Mouse (Mus musculus): ENCODE measurements around the gene Dnase1l3. TPM values are rescaled to one million over a fixed set of nuclear protein-coding genes. Genes with fewer than 3 reads are reported as not detected.

Gene Dnase1l3
- polyA plus RNA-seq, 1 experiment from 2014 or later, result not detected

- 90% methylated on average over 5 of the region's 5 CpGs for WGBS
Observed at GRCm38 (mm10) chr14:7961714-7962113, 32.7 kb downstream of the Dnase1l3 start.

DNA sequence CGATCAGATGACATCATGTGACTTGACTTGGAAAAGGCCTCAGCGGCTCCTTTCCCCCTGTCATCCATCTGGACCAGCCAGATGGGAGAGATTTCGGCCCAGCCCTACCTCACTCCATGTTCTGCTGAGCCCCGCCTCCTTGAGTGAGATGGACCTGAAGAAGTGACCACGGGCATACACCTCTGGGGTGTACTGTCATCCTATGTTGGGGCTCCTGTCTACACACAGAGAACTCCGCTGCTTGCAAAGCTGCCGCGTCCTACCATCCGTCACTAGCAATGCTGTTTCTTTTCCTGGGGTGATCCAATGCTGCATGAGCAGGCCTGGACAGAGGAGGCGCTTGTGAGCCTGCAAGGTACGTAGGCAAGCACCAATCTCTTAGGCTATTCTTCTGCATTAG lies 33.8 kb downstream of the Dnase1l3 start:
- DNase-seq (ENCODE audit: low spot score), result peak; percentile 23
- Histone ChIP-seq H3K4me1 (peaks cover 12% of the 10 kb centered on the region), H3K36me3 (no peaks in the 10 kb centered on the region), H3K4me3 (no peak overlapping the region), H3K9me3 (replicated peaks) (no peaks in the 10 kb centered on the region), H3K27ac (replicated peaks) (no peak overlapping the region), H3K27me3 (ENCODE audit: low read depth, poor library complexity, severe bottlenecking) (no peaks in the 10 kb centered on the region)
- 50% methylated on average over 11 of the region's 11 CpGs for WGBS

More at GRCm38 (mm10) chr14:7961714-7962113, 32.7 kb downstream of the Dnase1l3 start:
- no peak for DNase-seq (ENCODE audit: low spot score)
- Histone ChIP-seq H3K36me3 (no peaks in the 10 kb centered on the region), H3K27ac (replicated peaks) (no peak overlapping the region), H3K9me3 (replicated peaks) (no peaks in the 10 kb centered on the region), H3K4me1 (peaks cover 10% of the 10 kb centered on the region), H3K27me3 (ENCODE audit: low read depth, poor library complexity, severe bottlenecking) (no peaks in the 10 kb centered on the region), H3K4me3 (no peak overlapping the region)

- Histone ChIP-seq H3K4me1 (peaks cover 27% of the 10 kb centered on the region), H3K27ac (replicated peaks) (peak within 1 kb of the TSS; percentile 49), H3K36me3 (no peaks in the 10 kb centered on the region), H3K27me3 (ENCODE audit: low read depth, poor library complexity, severe bottlenecking) (no peaks in the 10 kb centered on the region), H3K9me3 (replicated peaks) (no peaks in the 10 kb centered on the region), H3K4me3 (no peak within 1 kb of the TSS)
- DNase-seq (ENCODE audit: low spot score), result peak; percentile 49
- WGBS, result 49% methylated on average over 9 of the region's 9 CpGs
Observed at GRCm38 (mm10) chr14:7957049-7957448, 37.3 kb downstream of the Dnase1l3 start, which contains the start of gene Gm45521. Gene Gm45521, plus strand, starts transcription at chr14:7957288.

DNA sequence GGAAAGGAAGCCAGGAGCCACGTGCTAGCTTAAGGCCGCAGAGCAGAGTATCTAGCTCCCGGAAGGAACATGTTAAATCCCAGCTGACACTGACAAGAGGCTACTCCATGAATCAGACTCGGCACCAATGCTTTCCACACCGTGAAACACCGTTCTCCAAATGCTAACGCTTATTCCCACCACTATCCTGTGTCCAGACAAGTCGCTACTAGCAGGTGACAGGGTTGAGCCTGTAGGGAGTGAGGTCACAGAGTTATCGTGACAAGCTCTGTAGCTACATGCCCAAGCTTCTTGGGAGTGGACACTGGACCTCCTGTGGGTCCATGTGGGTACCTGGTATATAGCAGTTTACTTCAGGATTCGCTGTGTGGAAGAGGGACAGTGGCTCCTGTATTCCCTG lies 37.9 kb downstream of the Dnase1l3 start:
- Histone ChIP-seq H3K27ac (replicated peaks) (peak overlapping the region; percentile 49; the same call in 1 of the 2 replicates), H3K27me3 (ENCODE audit: low read depth, poor library complexity, severe bottlenecking) (no peaks in the 10 kb centered on the region), H3K4me1 (peaks cover 27% of the 10 kb centered on the region), H3K36me3 (peaks cover 4% of the 10 kb centered on the region; the same call in 1 of the 2 replicates), H3K4me3 (no peak overlapping the region), H3K9me3 (replicated peaks) (no peaks in the 10 kb centered on the region)
- WGBS, result 90% methylated on average over 10 of the region's 10 CpGs
- DNase-seq (ENCODE audit: low spot score), result no peak

DNA sequence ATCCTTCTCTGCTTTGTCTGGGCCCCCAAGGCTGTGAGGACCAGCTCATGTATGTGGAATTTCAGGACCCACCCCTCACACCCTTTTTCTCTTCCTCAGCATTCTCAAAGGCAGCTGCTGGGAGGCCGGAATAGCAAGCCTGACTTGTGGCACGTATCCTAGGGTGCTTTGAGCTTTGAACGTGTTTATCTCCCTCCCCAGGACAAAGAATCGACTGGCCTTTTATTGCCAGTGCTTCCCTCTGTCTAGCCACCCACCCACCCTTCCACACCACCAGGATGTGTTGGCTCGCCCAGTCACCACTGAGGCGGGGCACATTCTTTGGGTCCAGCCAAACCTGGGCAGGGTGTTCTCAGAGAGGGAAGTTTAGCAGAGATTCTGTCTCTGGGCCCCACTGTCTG lies 40.3 kb downstream of the Dnase1l3 start:
- Histone ChIP-seq H3K27ac (replicated peaks) (peak overlapping the region; percentile 46; the same call in 1 of the 2 replicates), H3K4me3 (no peak overlapping the region), H3K9me3 (replicated peaks) (no peaks in the 10 kb centered on the region), H3K4me1 (peaks cover 27% of the 10 kb centered on the region), H3K27me3 (ENCODE audit: low read depth, poor library complexity, severe bottlenecking) (no peaks in the 10 kb centered on the region), H3K36me3 (peaks cover 28% of the 10 kb centered on the region)
- WGBS, result 47% methylated on average over 6 of the region's 6 CpGs
- DNase-seq (ENCODE audit: low spot score), result no peak

DNA sequence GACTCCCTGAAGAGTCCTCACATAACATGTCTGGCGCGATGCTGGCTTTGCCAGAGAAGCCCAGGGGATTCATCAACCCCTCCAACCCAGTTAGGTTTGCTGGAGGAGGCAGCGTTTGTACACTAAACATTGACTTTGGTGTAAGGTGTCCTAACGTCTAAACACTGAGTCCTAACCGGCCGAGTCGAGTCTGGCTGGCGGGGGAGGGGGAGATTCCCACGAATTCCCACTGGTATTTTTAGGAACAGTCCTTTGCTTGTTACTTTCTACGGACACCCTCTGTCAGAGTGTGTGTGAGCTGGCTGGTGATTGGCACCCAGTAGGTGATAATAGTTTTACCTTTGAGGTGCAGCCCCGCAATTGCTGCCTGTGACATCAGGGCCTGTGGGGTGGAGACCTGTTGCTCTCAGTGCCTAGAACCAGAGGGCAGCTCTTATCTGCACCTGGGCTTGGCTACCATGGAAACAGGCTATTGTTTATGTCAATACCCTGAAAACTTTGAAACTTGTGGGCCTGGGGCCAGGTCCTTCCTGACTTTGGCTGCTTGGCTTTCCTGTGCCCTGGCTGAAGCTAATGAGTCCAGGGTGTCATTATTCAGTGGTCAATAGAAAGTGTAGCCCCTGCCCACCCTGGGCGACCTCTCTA lies 41.6 kb downstream of the Dnase1l3 start:
- no peak for DNase-seq (ENCODE audit: low spot score)
- peaks cover 27% of the 10 kb centered on the region for H3K4me1 ChIP-seq
- no peaks in the 10 kb centered on the region for H3K9me3 ChIP-seq (replicated peaks)
- no peaks in the 10 kb centered on the region for H3K27me3 ChIP-seq (ENCODE audit: low read depth, poor library complexity, severe bottlenecking)
- no peak overlapping the region for H3K4me3 ChIP-seq
- WGBS, result 34% methylated on average over 12 of the region's 12 CpGs
- H3K27ac ChIP-seq (replicated peaks), result peak overlapping the region; percentile 61
- H3K36me3 ChIP-seq, result peaks cover 40% of the 10 kb centered on the region

GRCm38 (mm10) chr14:7951234-7951633 lies 43.1 kb downstream of the Dnase1l3 start:
- H3K27ac ChIP-seq (replicated peaks), result no peak overlapping the region
- 92% methylated on average over 9 of the region's 9 CpGs for WGBS
- DNase-seq (ENCODE audit: low spot score), result no peak
- no peaks in the 10 kb centered on the region for H3K9me3 ChIP-seq (replicated peaks)
- peaks cover 40% of the 10 kb centered on the region for H3K36me3 ChIP-seq
- H3K4me3 ChIP-seq, result no peak overlapping the region
- H3K27me3 ChIP-seq (ENCODE audit: low read depth, poor library complexity, severe bottlenecking), result no peaks in the 10 kb centered on the region
- H3K4me1 ChIP-seq, result peaks cover 15% of the 10 kb centered on the region

- Histone ChIP-seq H3K27me3 (ENCODE audit: low read depth, poor library complexity, severe bottlenecking) (no peaks in the 10 kb centered on the region), H3K4me3 (no peak overlapping the region), H3K36me3 (peaks cover 65% of the 10 kb centered on the region), H3K4me1 (peaks cover 3% of the 10 kb centered on the region; the same call in 1 of the 2 replicates), H3K9me3 (replicated peaks) (no peaks in the 10 kb centered on the region), H3K27ac (replicated peaks) (no peak overlapping the region)
- no peak for DNase-seq (ENCODE audit: low spot score)
- 83% methylated on average over 5 of the region's 5 CpGs for WGBS
Observed at GRCm38 (mm10) chr14:7945261-7945660, 49.1 kb downstream of the Dnase1l3 start.

- WGBS, result 60% methylated on average over 8 of the region's 8 CpGs
- Histone ChIP-seq H3K36me3 (peaks cover 64% of the 10 kb centered on the region), H3K9me3 (replicated peaks) (no peaks in the 10 kb centered on the region), H3K4me3 (no peak overlapping the region), H3K27ac (replicated peaks) (peak overlapping the region; percentile 28; the same call in 1 of the 2 replicates), H3K27me3 (ENCODE audit: low read depth, poor library complexity, severe bottlenecking) (no peaks in the 10 kb centered on the region), H3K4me1 (peaks cover 3% of the 10 kb centered on the region; the same call in 1 of the 2 replicates)
- DNase-seq (ENCODE audit: low spot score), result no peak
Observed at GRCm38 (mm10) chr14:7944349-7945039, 49.9 kb downstream of the Dnase1l3 start.

DNA sequence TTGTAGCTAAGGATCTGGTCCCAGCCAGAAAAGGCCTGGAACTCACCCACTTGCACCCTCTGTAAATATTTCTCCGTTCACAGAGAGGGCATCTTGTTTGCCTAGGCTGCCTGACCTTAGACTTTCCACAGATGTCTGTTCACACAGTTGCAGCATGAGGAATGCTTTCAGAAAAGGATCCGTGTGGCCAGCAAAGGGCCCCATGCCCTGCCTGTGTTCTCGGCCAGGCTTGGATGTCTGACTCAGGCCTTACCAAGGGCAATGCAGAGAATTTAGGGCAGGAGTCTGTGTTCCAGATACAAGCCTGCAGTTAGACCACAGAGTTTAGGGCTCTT lies 50.6 kb downstream of the Dnase1l3 start:
- Histone ChIP-seq H3K36me3 (peaks cover 61% of the 10 kb centered on the region), H3K27ac (replicated peaks) (no peak overlapping the region)

GRCm38 (mm10) chr14:7943101-7943800 lies 51.1 kb downstream of the Dnase1l3 start:
- Histone ChIP-seq H3K9me3 (replicated peaks) (no peaks in the 10 kb centered on the region), H3K4me3 (no peak overlapping the region), H3K4me1 (peaks cover 3% of the 10 kb centered on the region; the same call in 1 of the 2 replicates), H3K27ac (replicated peaks) (no peak overlapping the region), H3K36me3 (peaks cover 56% of the 10 kb centered on the region), H3K27me3 (ENCODE audit: low read depth, poor library complexity, severe bottlenecking) (no peaks in the 10 kb centered on the region)
- no peak for DNase-seq (ENCODE audit: low spot score)
- WGBS, result 85% methylated on average over 7 of the region's 7 CpGs

More for the DNA sequence above, 50.6 kb downstream of the Dnase1l3 start:
- Histone ChIP-seq H3K4me1 (peaks cover 3% of the 10 kb centered on the region; the same call in 1 of the 2 replicates), H3K27me3 (ENCODE audit: low read depth, poor library complexity, severe bottlenecking) (no peaks in the 10 kb centered on the region), H3K4me3 (no peak overlapping the region), H3K9me3 (replicated peaks) (no peaks in the 10 kb centered on the region)
- no peak for DNase-seq (ENCODE audit: low spot score)
- WGBS, result 89% methylated on average over 3 of the region's 3 CpGs

- peaks cover 52% of the 10 kb centered on the region for H3K36me3 ChIP-seq
- no peak overlapping the region for H3K27ac ChIP-seq (replicated peaks)
- no peak for DNase-seq (ENCODE audit: low spot score)
- no peaks in the 10 kb centered on the region for H3K9me3 ChIP-seq (replicated peaks)
- no peak overlapping the region for H3K4me3 ChIP-seq
- WGBS, result 86% methylated on average over 5 of the region's 5 CpGs
- H3K4me1 ChIP-seq, result peaks cover 9% of the 10 kb centered on the region
- no peaks in the 10 kb centered on the region for H3K27me3 ChIP-seq (ENCODE audit: low read depth, poor library complexity, severe bottlenecking)
Observed at GRCm38 (mm10) chr14:7941413-7941812, 53.0 kb downstream of the Dnase1l3 start.

All from midbrain, embryonic 10.5 days (tissue).